Mouse (Mus musculus) lung, embryonic 14.5 days (tissue): ENCODE data around the gene 9630041A04Rik. TPM values are rescaled to one million over a fixed set of nuclear protein-coding genes. Genes with fewer than 3 reads are reported as not detected.

Experiments used
- ATAC-seq: fragments of 200-750 bp; cut with Nextera tagmentation; 2 replicates; pipeline ENCODE4 v1.8.0; 2017; ENCODE audit warnings: mild to moderate bottlenecking, moderate TSS enrichment, moderate library complexity; ENCODE audit not compliant: insufficient read depth
- DNase-seq: peaks from one replicate; pipeline ENCODE4 v3.0.0-alpha.2; 2015
- H3K27ac ChIP-seq: fragments of 300-500 bp; sonication (generic); 2 replicates; pipeline ENCODE4 v1.5.1; 2014; ENCODE audit warnings: low read depth, mild to moderate bottlenecking, moderate library complexity
- H3K27me3 ChIP-seq: fragments of 300-500 bp; sonication (generic); 2 replicates; pipeline ENCODE4 v1.6.1; 2014; ENCODE audit warnings: low read length, control low read depth; ENCODE audit not compliant: insufficient read depth
- H3K36me3 ChIP-seq: fragments of 300-500 bp; sonication (generic); 2 replicates; pipeline ENCODE4 v1.6.1; 2014; ENCODE audit warnings: control low read depth; ENCODE audit not compliant: insufficient read depth
- H3K4me1 ChIP-seq: fragments of 300-500 bp; sonication (generic); 2 replicates; pipeline ENCODE4 v1.6.1; 2014; ENCODE audit warnings: antibody characterized with exemption, control low read depth; ENCODE audit not compliant: insufficient read depth
- H3K4me2 ChIP-seq: fragments of 300-500 bp; sonication (generic); 2 replicates; pipeline ENCODE4 v1.6.1; 2014; ENCODE audit warnings: mild to moderate bottlenecking
- H3K4me3 ChIP-seq: fragments of 300-500 bp; sonication (generic); 2 replicates; pipeline ENCODE4 v1.5.1; 2014; ENCODE audit warnings: low read depth, low read length
- H3K9ac ChIP-seq: fragments of 300-500 bp; sonication (generic); 2 replicates; pipeline ENCODE4 v1.6.1; 2014
- H3K9me3 ChIP-seq: fragments of 300-500 bp; sonication (generic); 2 replicates; pipeline ENCODE4 v1.6.1; 2016; ENCODE audit warnings: low read depth, low read length, control low read depth
- CTCF ChIP-seq: IDR thresholded peaks from 2 replicates; pipeline ENCODE4 v1.5.1; 2016; ENCODE audit warnings: antibody characterized with exemption, low read depth
- WGBS: fragments of 180-500 bp; shearing (Covaris S2); extraction: QIAGEN DNeasy Blood & Tissue Kit; methylation state at CpG from one replicate; pipeline ENCODE4 v1.1.7; 2014; 5-methylcytosine and 5-hydroxymethylcytosine counted together
- polyA plus RNA-seq: library from polyadenylated mRNA; unstranded; fragments of >200 nt; fragmentation: Nextera tagmentation; extraction: Ambion mirVana; gene quantifications from 2 replicates; pipeline ENCODE4 v1.2.1, GENCODE M21; 2014

The 9630041A04Rik gene
- polyA plus RNA-seq, 1 experiment from 2014 or later, result 0.24 TPM

DNA sequence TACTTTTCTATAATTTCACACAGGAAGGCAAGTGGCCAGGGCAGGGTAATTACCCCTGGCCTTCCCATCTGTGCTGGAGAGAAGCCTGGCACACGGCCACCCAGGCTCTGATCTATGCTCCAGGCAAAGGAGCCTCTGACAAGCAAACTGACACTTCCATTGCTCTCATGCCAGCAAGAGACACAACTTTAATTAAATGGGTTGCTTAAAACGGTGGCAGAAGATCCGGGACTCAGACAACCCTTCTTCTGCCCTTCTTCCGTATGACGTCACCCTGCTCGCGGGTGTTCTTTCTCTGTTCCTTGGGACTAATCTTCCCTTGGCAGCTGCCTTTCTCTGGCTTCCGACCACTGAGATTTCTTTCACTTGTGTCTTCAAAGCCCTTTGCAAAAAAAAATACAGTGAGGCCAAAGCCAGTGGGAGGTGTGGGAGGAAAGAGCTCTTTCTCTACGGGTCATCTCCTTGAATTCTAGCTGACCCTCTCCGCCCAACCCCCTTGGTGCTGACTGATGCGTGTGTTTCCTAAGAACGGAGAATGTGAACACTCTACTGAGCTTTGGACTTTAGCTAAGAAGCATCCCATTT is 932 bp downstream of the 9630041A04Rik start:
- peak; percentile 78 for ATAC-seq
- Histone ChIP-seq H3K4me1 (no peaks in the 10 kb centered on the region), H3K27ac (peak overlapping the region; percentile 72), H3K4me2 (peak overlapping the region; percentile 43), H3K36me3 (no peaks in the 10 kb centered on the region), H3K9me3 (no peaks in the 10 kb centered on the region), H3K4me3 (no peak overlapping the region), H3K9ac (no peak overlapping the region), H3K27me3 (no peaks in the 10 kb centered on the region)
- peak; percentile 83 for DNase-seq
- 35% methylated on average over 12 of the region's 12 CpGs for WGBS
- TF ChIP-seq CTCF, result no peak

DNA sequence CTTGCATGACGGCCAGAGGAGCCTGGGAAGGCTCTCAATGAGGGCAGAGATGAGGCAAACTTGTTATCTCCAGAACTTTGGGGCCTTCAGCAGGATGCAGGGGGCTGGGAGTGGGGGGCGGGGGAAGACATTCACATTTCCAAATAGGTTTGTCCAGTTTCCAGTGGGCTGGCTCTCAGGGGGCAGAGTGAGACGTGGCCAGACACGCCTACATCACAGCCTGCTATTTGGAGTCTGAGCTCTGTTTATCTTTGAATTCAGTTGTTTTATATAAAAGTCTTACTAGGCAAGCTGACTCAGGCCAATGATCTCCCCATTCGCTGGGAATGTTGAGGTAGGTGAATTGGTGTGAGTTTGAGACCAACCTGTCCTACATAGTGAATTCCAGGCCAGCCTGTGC is 1.5 kb downstream of the 9630041A04Rik start:
- H3K27me3 ChIP-seq, result no peaks in the 10 kb centered on the region
- H3K36me3 ChIP-seq, result no peaks in the 10 kb centered on the region
- no peak overlapping the region for H3K4me3 ChIP-seq
- no peak overlapping the region for H3K9ac ChIP-seq
- 45% methylated on average over 5 of the region's 5 CpGs for WGBS
- H3K4me2 ChIP-seq, result peak overlapping the region; percentile 43; the same call in 1 of the 2 replicates
- H3K27ac ChIP-seq, result peak overlapping the region; percentile 72
- H3K9me3 ChIP-seq, result no peaks in the 10 kb centered on the region
- H3K4me1 ChIP-seq, result no peaks in the 10 kb centered on the region
- DNase-seq, result peak; percentile 71
- TF ChIP-seq CTCF, result no peak
- ATAC-seq, result peak; percentile 75

DNA sequence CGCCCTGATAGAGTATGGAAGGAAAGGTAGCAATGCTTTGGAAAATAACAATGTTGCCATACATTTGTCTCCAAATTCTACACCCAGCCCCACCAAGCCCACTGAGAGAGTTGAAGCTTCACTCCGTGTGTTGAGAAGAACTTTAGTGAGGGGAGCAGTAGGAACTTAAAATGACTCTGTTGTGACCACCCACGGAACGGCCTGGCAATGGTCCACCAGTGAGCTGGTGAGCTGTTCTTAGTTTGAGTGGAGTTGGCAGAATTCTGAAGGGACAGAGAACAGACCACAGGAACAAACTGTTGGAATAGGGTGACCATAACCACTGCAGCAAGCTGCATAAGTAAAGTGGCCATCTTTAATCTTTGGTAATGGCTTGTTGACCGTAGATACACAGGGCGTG is 7.0 kb downstream of the 9630041A04Rik start:
- ATAC-seq (no peak), DNase-seq (no peak)
- WGBS, result 84% methylated on average over 6 of the region's 6 CpGs
- Histone ChIP-seq H3K4me1 (no peaks in the 10 kb centered on the region), H3K4me2 (no peak overlapping the region), H3K4me3 (no peak overlapping the region), H3K27ac (no peak overlapping the region), H3K9me3 (no peaks in the 10 kb centered on the region), H3K36me3 (no peaks in the 10 kb centered on the region), H3K9ac (no peak overlapping the region), H3K27me3 (no peaks in the 10 kb centered on the region)
- no peak for TF ChIP-seq CTCF

- no peak overlapping the region for H3K4me3 ChIP-seq
- no peak for ATAC-seq
- no peak overlapping the region for H3K4me2 ChIP-seq
- WGBS, result 61% methylated on average over 4 of the region's 4 CpGs
- DNase-seq, result peak; percentile 37
- no peaks in the 10 kb centered on the region for H3K4me1 ChIP-seq
- H3K36me3 ChIP-seq, result no peaks in the 10 kb centered on the region
- H3K9ac ChIP-seq, result no peak overlapping the region
- TF ChIP-seq CTCF, result no peak
- H3K27ac ChIP-seq, result no peak overlapping the region
- H3K27me3 ChIP-seq, result no peaks in the 10 kb centered on the region
- H3K9me3 ChIP-seq, result no peaks in the 10 kb centered on the region
These were observed 8.4 kb downstream of the 9630041A04Rik start for GRCm38 (mm10) chr9:101870034-101870433.

DNA sequence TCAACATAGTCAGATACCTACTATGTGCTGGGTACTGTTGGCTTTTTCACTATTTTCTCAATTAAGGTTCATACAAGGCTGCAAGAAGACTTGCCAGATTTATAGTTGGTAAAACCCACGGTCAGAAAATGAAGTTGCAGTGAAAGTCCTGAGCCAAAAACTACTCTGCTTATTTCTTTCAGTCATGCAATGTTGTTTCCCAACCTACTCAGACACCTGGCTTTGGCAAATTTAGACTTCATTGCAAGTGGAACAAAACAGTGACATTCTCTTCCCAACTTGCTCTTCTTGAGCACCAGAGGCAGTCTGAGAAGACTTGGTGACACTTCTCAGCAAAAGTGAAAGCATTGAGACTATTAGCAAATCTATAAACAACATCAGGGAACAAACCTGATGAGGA is 13.7 kb downstream of the 9630041A04Rik start:
- no peak overlapping the region for H3K4me2 ChIP-seq
- no peak overlapping the region for H3K9ac ChIP-seq
- H3K27ac ChIP-seq, result no peak overlapping the region
- H3K27me3 ChIP-seq, result no peaks in the 10 kb centered on the region
- H3K4me1 ChIP-seq, result no peaks in the 10 kb centered on the region
- TF ChIP-seq CTCF, result no peak
- WGBS, result 84% methylated on average over 1 of the region's 1 CpGs
- H3K36me3 ChIP-seq, result no peaks in the 10 kb centered on the region
- DNase-seq, result no peak
- no peak for ATAC-seq
- H3K4me3 ChIP-seq, result no peak overlapping the region
- H3K9me3 ChIP-seq, result no peaks in the 10 kb centered on the region

DNA sequence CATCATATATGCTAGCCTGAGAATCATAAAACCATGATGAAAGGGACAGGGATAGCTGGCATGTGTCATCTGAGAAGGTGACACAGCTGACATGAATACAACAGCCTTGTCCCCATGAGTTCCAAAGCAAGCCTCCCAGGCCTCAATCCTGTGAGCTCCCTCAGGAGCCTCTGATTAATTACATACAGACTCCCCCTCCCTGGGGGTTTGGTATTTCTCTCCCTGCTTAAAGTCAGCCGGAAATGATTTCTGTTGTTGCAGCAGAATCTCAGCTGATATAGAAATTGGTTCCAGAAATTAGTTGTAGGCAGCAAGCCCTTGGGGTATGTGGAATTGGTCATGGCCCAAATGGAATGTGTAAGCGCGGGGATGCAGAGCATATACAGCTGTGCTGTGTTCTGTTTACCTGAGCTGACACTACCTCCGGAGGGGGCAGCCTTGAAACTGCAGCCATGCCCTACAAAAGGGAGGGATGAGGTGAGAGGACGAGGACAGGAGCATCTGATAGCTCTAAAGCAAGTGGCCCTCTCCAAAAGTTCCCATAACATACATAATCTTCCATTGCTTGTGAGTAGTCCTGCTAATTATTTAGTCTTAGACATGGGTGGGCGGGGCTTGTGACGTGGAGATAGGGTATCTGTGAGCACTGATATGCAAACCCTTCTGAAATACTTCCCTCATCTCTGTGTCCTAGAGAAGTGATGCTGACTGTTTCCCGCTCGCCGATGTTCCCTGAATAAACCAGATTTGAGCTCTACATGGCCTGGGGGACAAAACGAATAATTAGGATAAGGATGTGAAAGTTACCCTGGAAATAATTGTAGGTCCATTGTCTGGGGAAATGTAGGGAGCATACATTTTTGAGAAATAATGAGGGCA is 15.7 kb downstream of the 9630041A04Rik start:
- no peaks in the 10 kb centered on the region for H3K36me3 ChIP-seq
- no peaks in the 10 kb centered on the region for H3K4me1 ChIP-seq
- 60% methylated on average over 11 of the region's 11 CpGs for WGBS
- H3K9ac ChIP-seq, result no peak overlapping the region
- H3K4me3 ChIP-seq, result no peak overlapping the region
- H3K9me3 ChIP-seq, result no peaks in the 10 kb centered on the region
- DNase-seq (no peak), ATAC-seq (no peak)
- no peak for TF ChIP-seq CTCF
- no peaks in the 10 kb centered on the region for H3K27me3 ChIP-seq
- H3K27ac ChIP-seq, result no peak overlapping the region
- H3K4me2 ChIP-seq, result no peak overlapping the region

GRCm38 (mm10) chr9:101883295-101883694 is 21.7 kb downstream of the 9630041A04Rik start:
- no peak overlapping the region for H3K4me3 ChIP-seq
- no peaks in the 10 kb centered on the region for H3K36me3 ChIP-seq
- ATAC-seq (no peak), DNase-seq (no peak)
- no peak overlapping the region for H3K27ac ChIP-seq
- TF ChIP-seq CTCF, result no peak
- H3K4me2 ChIP-seq, result no peak overlapping the region
- whole genome bisulfite sequencing, result 34% methylated on average over 2 of the region's 2 CpGs
- no peaks in the 10 kb centered on the region for H3K27me3 ChIP-seq
- no peaks in the 10 kb centered on the region for H3K9me3 ChIP-seq
- no peaks in the 10 kb centered on the region for H3K4me1 ChIP-seq
- no peak overlapping the region for H3K9ac ChIP-seq
